14 mouse cellular contexts compared by ENCODE assay signal in the genomic region with DNA sequence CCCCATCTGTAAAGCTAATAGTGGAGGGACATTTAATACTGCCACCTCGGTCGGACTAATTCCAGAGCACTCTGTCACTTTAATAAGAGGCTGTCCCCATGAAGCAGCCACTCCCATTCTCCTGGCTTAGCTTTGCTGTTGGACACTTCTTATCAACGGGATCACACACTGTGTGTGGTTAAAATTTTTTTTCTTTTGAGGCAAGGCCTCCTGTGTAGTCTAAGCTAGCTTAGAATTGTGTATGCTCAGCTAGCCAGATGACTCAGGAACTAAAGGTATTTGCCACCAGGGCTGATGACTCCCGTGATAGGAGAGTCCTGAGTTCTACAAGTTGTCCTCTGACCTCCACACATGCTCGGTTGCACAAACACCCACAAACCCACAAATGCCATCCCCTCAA. TPM values are rescaled to one million over a fixed set of nuclear protein-coding genes. Genes with fewer than 3 reads are reported as not detected.
DNase-seq lines count a peak whose midpoint lies in the region; ATAC-seq and TF ChIP-seq lines count a peak whose summit lies in the region.
"Had no signal": no experiment of that assay in that cellular context is flagged by ENCODE, and none has a peak within 500 bp of the region (broad histone marks: within the 10 kb centered on the region; RNA-seq: fewer than 3 reads in every experiment).

No protein-coding gene starts in this region.

- intact Hi-C loops in left cerebral cortex, adult 2 months (cut with DNase I), result no loop called here

- H3K9me3 ChIP-seq in liver, embryonic 11.5 days (ENCODE audit: control insufficient read depth, low read length), result no peaks in the 10 kb centered on the region
- H3K9me3 ChIP-seq: heart, embryonic 10.5 days; neural tube, embryonic 15.5 days had no signal

- no peak for TF ChIP-seq POLR2A in lung, adult 2 months (IDR thresholded peaks at IDR 0.05; ENCODE audit: borderline replicate concordance, extremely low read depth, low read depth, low read length)

- no peak overlapping the region for H3K4me3 ChIP-seq in lung, adult 2 months (replicated peaks; ENCODE audit: extremely low read depth, low read depth, low read length)
- H3K4me3 ChIP-seq in liver, embryonic 11.5 days (ENCODE audit: low read depth, low read length), result no peak overlapping the region
- no peak overlapping the region for H3K4me3 ChIP-seq in left cerebral cortex, adult 2 months
- H3K4me3 ChIP-seq: heart, embryonic 10.5 days; neural tube, embryonic 15.5 days had no signal

- H3K27ac ChIP-seq in liver, embryonic 11.5 days (ENCODE audit: low read depth, low read length), result 0 out of 2 replicates have a peak overlapping the region, but pooled peaks have one; percentile 41
- no peak overlapping the region for H3K27ac ChIP-seq in left cerebral cortex, adult 2 months
- H3K27ac ChIP-seq: heart, embryonic 10.5 days; neural tube, embryonic 15.5 days had no signal

- no peak overlapping the region for H3K9ac ChIP-seq in liver, embryonic 11.5 days (ENCODE audit: low read depth, low read length)
- H3K9ac ChIP-seq: neural tube, embryonic 15.5 days had no signal

- no peaks in the 10 kb centered on the region for H3K27me3 ChIP-seq in liver, embryonic 11.5 days (replicated peaks; ENCODE audit: control insufficient read depth, insufficient read depth, low read length)
- H3K27me3 ChIP-seq: neural tube, embryonic 15.5 days had no signal

- H3K36me3 ChIP-seq in liver, embryonic 11.5 days (ENCODE audit: control insufficient read depth, insufficient read depth, low read length), result no peaks in the 10 kb centered on the region
- H3K36me3 ChIP-seq: heart, embryonic 10.5 days; neural tube, embryonic 15.5 days had no signal

- no peaks in the 10 kb centered on the region for H3K4me1 ChIP-seq in lung, adult 2 months (ENCODE audit: control insufficient read depth, insufficient read depth, low read length)
- H3K4me1 ChIP-seq in liver, embryonic 11.5 days (replicated peaks; ENCODE audit: control insufficient read depth, insufficient read depth, low read length), result peaks cover 5% of the 10 kb centered on the region
- H3K4me1 ChIP-seq: heart, embryonic 10.5 days; neural tube, embryonic 15.5 days had no signal

- H3K4me2 ChIP-seq in liver, embryonic 11.5 days, result peak overlapping the region; percentile 42
- H3K4me2 ChIP-seq: neural tube, embryonic 15.5 days had no signal

- 33% methylated on average over 5 of the region's 5 CpGs for WGBS in lung, adult 2 months
- 31% methylated on average over 5 of the region's 5 CpGs for WGBS in liver, embryonic 11.5 days

- peak; percentile 20 for DNase-seq in lung, postnatal 36 days
- no peak for DNase-seq in lung, adult 2 months
- DNase-seq in MEL-GATA-1-ER (ENCODE audit: extremely low read depth, low read depth), result peak; percentile 56
- no peak for DNase-seq in liver, embryonic 11.5 days (ENCODE audit: low spot score)
- DNase-seq in left cerebral cortex, adult 2 months (ENCODE audit: extremely low spot score in 1 of 2, low spot score in 2 of 2), result no peak
- no peak for DNase-seq in adrenal gland, postnatal 10 days
- DNase-seq: adrenal gland, adult 2 months; gastrocnemius, postnatal 10 days; thymus, adult 18-20 months had no signal

- peak; percentile 85 for ATAC-seq in liver, embryonic 11.5 days (replicated peaks; ENCODE audit: low FRiP score)
- peak; percentile 84 for ATAC-seq in megakaryocyte-erythroid progenitor cell, adult 5-6 weeks (replicated peaks; ENCODE audit: low FRiP score, low TSS enrichment, poor library complexity, severe bottlenecking)
- ATAC-seq in monocyte, adult 5-6 weeks (replicated peaks; ENCODE audit: insufficient number of reproducible peaks, low FRiP score, low TSS enrichment, poor library complexity, severe bottlenecking), result no peak
- ATAC-seq: forebrain, embryonic 14.5 days had no signal

- TF ChIP-seq CTCF in lung, adult 2 months (IDR thresholded peaks at IDR 0.05; ENCODE audit: insufficient read depth, low read length), result no peak
- TF ChIP-seq CTCF in left cerebral cortex, adult 2 months (IDR thresholded peaks at IDR 0.05), result no peak

RNA-seq across cellular contexts. Expression of a gene that starts 18.9 kb away (rescaled TPM):
- 0.97 and 1.0 TPM in 2 replicates for polyA plus RNA-seq in lung, adult 2 months (2012; rRNA removed)
- not detected in 2 replicates for polyA plus RNA-seq in liver, embryonic 11.5 days (2014; fragmentation: Nextera tagmentation; extraction: Ambion mirVana)
- total RNA-seq in megakaryocyte-erythroid progenitor cell, adult 5-6 weeks (2014; fragmentation: Nextera tagmentation), result 4.4 and 6.1 TPM in 2 replicates
- total RNA-seq in megakaryocyte-erythroid progenitor cell, adult 5-6 weeks (2017), result 1.9 and 5.8 TPM in 2 replicates
- 0.10 to 0.43 TPM in 2 of 3 replicates, not detected in the other for total RNA-seq in monocyte, adult 5-6 weeks (2017)
- 10 to 100 TPM; 46.1 to 46.9 TPM for total RNA-seq in left cerebral cortex, adult 2 months (2021)
- total RNA-seq in adrenal gland, postnatal 10 days (2021), result under 1 TPM; 0.51 to 0.73 TPM

RNA-seq across cellular contexts. Expression of a gene that starts 57.7 kb away (rescaled TPM):
- 89.9 and 108 TPM in 2 replicates for polyA plus RNA-seq in lung, adult 2 months (2012; rRNA removed)
- 110 TPM in 2 replicates for polyA plus RNA-seq in liver, embryonic 11.5 days (2014; fragmentation: Nextera tagmentation; extraction: Ambion mirVana)
- total RNA-seq in megakaryocyte-erythroid progenitor cell, adult 5-6 weeks (2014; fragmentation: Nextera tagmentation), result 81.0 and 90.9 TPM in 2 replicates
- total RNA-seq in megakaryocyte-erythroid progenitor cell, adult 5-6 weeks (2017), result 73.6 and 95.5 TPM in 2 replicates
- 122 to 164 TPM (median 146 TPM) in 3 replicates for total RNA-seq in monocyte, adult 5-6 weeks (2017)
- total RNA-seq in left cerebral cortex, adult 2 months (2021), result 100 to 1,000 TPM; 148 to 162 TPM
- 100 to 1,000 TPM; 186 to 194 TPM for total RNA-seq in adrenal gland, postnatal 10 days (2021)

Comparison
In these comparisons a context has a peak if more than half of its experiments do, and no peak if none do; other contexts are left out.
1. DNase-seq: peak in lung, postnatal 36 days (single experiment) and MEL-GATA-1-ER (single experiment); none in lung, adult 2 months (single experiment), liver, embryonic 11.5 days (single experiment), left cerebral cortex, adult 2 months (0 of 2) and adrenal gland, postnatal 10 days (single experiment).
2. RNA of a gene that starts 18.9 kb away (total RNA-seq): 46.1 to 46.9 TPM in left cerebral cortex, adult 2 months; 1.9 to 6.1 TPM in megakaryocyte-erythroid progenitor cell, adult 5-6 weeks, 0.51 to 0.73 TPM in adrenal gland, postnatal 10 days and 0.10 to 0.43 TPM in monocyte, adult 5-6 weeks; every median in the first group is over 4 times any median in the second.